Mouse (Mus musculus): ENCODE data around the gene Erc2. TPM values are rescaled to one million over a fixed set of nuclear protein-coding genes. Genes with fewer than 3 reads are reported as not detected.

Gene Erc2
- polyA plus RNA-seq, 1 experiment: 0.90 TPM

DNA sequence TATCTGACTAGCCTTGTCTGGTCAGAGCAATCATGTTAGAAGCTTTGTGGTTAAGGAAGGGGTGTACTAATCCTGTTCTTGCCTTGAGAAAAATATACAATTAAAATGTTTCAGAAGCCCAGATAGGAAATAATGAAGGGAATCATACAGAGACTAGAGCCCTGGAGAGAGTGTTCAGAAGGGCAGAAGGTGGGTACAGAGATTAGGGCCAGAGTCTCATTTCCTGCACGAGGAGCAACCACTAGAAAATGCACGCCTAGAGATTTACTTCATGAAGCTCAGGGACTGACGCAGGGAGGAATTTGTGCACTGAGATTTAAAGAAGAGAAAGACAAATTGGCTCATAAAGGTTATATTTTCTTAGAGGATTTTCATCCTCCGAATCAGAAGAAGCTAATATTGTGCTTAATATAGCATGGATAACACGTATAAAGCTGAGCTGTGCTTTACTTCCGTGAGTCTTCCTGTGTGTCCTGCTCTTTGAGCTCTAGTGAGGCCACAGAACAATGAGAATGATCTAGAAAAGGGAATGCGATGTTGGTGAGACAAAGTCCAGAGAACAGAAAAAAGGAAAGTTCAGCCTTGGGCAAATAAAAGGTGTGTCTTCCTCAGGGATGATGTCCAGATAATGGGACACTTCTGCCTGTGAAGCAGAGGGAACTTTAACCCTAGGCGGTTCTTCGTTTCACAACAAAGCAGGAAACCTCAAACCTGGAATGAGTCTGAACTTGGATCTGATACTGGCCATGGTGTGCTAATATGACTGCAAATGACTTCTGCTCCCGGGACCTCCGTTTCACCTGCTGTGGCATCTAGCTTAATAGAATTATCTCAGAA, 45.0 kb downstream of the Erc2 start:
- H3ac ChIP-seq (ENCODE audit: control insufficient read depth, insufficient read length, low read depth): no peak overlapping the region
- H3K27me3 ChIP-seq (ENCODE audit: control insufficient read depth, insufficient read depth, insufficient read length): no peaks in the 10 kb centered on the region
- no peak for TF ChIP-seq USF1 (IDR thresholded peaks at IDR 0.05; ENCODE audit: low read depth)
- TF ChIP-seq MYOD1 (IDR thresholded peaks at IDR 0.05; ENCODE audit: control insufficient read depth, insufficient read length, low read depth): no peak
- TF ChIP-seq FOSL1 (IDR thresholded peaks at IDR 0.05; ENCODE audit: insufficient read depth, low read length, poor library complexity, severe bottlenecking): no peak
- no peak for TF ChIP-seq CTCF (IDR thresholded peaks at IDR 0.05; ENCODE audit: control insufficient read depth, insufficient read depth, insufficient read length)
- no peak for TF ChIP-seq MAX (IDR thresholded peaks at IDR 0.05)
- TF ChIP-seq CEBPB (IDR thresholded peaks at IDR 0.05; ENCODE audit: low read depth): no peak
- TF ChIP-seq MYOG (IDR thresholded peaks at IDR 0.05; ENCODE audit: control insufficient read depth, extremely low read depth, insufficient read length): no peak
- no peak overlapping the region for H3K4me3 ChIP-seq (ENCODE audit: insufficient read depth, poor library complexity, severe bottlenecking)
- H3K79me2 ChIP-seq (ENCODE audit: control insufficient read depth, insufficient read depth): no peaks in the 10 kb centered on the region
- H3K36me3 ChIP-seq (ENCODE audit: control insufficient read depth, insufficient read depth): no peaks in the 10 kb centered on the region
- no peaks in the 10 kb centered on the region for H3K79me3 ChIP-seq (ENCODE audit: low read depth)

- no peak overlapping the region for H3ac ChIP-seq (ENCODE audit: control insufficient read depth, insufficient read length, low read depth)
- H3K36me3 ChIP-seq (ENCODE audit: control insufficient read depth, insufficient read depth): no peaks in the 10 kb centered on the region
- no peaks in the 10 kb centered on the region for H3K27me3 ChIP-seq (ENCODE audit: control insufficient read depth, insufficient read depth, insufficient read length)
- H3K79me3 ChIP-seq (ENCODE audit: low read depth): no peaks in the 10 kb centered on the region
- TF ChIP-seq CEBPB (IDR thresholded peaks at IDR 0.05; ENCODE audit: low read depth) (no peak), MAX (IDR thresholded peaks at IDR 0.05) (no peak), MYOG (IDR thresholded peaks at IDR 0.05; ENCODE audit: control insufficient read depth, extremely low read depth, insufficient read length) (no peak), FOSL1 (IDR thresholded peaks at IDR 0.05; ENCODE audit: insufficient read depth, low read length, poor library complexity, severe bottlenecking) (no peak)
- H3K79me2 ChIP-seq (ENCODE audit: control insufficient read depth, insufficient read depth): no peaks in the 10 kb centered on the region
- no peak overlapping the region for H3K4me3 ChIP-seq (ENCODE audit: insufficient read depth, poor library complexity, severe bottlenecking)
Measured at GRCm38 (mm10) chr14:27668151-27668550, 45.9 kb downstream of the Erc2 start.

DNA sequence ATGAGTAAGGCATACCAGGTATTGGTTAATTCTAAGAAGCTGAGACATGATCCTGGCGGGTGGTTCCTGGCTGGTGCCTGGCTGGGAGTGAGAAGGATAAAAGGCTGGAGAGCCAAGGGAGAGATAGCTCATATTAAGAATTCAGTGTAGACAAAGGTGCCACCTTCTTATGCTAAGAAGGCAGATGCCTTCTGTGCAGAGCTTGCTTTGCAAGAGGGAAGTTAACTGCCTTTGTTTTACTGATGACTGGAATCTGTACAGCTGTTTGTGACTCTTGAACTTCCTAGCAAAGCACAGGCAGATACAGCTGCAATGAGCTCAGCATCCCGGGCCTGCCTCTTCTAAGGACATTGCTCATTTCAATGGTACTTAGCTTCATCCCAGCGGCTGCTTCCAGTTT, 47.7 kb downstream of the Erc2 start:
- Histone ChIP-seq H3K79me2 (ENCODE audit: control insufficient read depth, insufficient read depth) (no peaks in the 10 kb centered on the region), H3K27me3 (ENCODE audit: control insufficient read depth, insufficient read depth, insufficient read length) (no peaks in the 10 kb centered on the region), H3ac (ENCODE audit: control insufficient read depth, insufficient read length, low read depth) (no peak overlapping the region), H3K79me3 (ENCODE audit: low read depth) (no peaks in the 10 kb centered on the region), H3K36me3 (ENCODE audit: control insufficient read depth, insufficient read depth) (no peaks in the 10 kb centered on the region), H3K4me3 (ENCODE audit: insufficient read depth, poor library complexity, severe bottlenecking) (no peak overlapping the region)
- TF ChIP-seq CTCF (IDR thresholded peaks at IDR 0.05; ENCODE audit: control insufficient read depth, insufficient read depth, insufficient read length) (no peak), FOSL1 (IDR thresholded peaks at IDR 0.05; ENCODE audit: insufficient read depth, low read length, poor library complexity, severe bottlenecking) (no peak), MYOG (IDR thresholded peaks at IDR 0.05; ENCODE audit: control insufficient read depth, extremely low read depth, insufficient read length) (no peak), MYOD1 (IDR thresholded peaks at IDR 0.05; ENCODE audit: control insufficient read depth, insufficient read length, low read depth) (no peak), CEBPB (IDR thresholded peaks at IDR 0.05; ENCODE audit: low read depth) (no peak), MAX (IDR thresholded peaks at IDR 0.05) (no peak), USF1 (IDR thresholded peaks at IDR 0.05; ENCODE audit: low read depth) (no peak)

GRCm38 (mm10) chr14:27672761-27673160, 50.5 kb downstream of the Erc2 start:
- TF ChIP-seq MYOG (IDR thresholded peaks at IDR 0.05; ENCODE audit: control insufficient read depth, extremely low read depth, insufficient read length) (no peak), CTCF (IDR thresholded peaks at IDR 0.05; ENCODE audit: control insufficient read depth, insufficient read depth, insufficient read length) (no peak), MAX (IDR thresholded peaks at IDR 0.05) (no peak), FOSL1 (IDR thresholded peaks at IDR 0.05; ENCODE audit: insufficient read depth, low read length, poor library complexity, severe bottlenecking) (no peak), CEBPB (IDR thresholded peaks at IDR 0.05; ENCODE audit: low read depth) (no peak), MYOD1 (IDR thresholded peaks at IDR 0.05; ENCODE audit: control insufficient read depth, insufficient read length, low read depth) (no peak), USF1 (IDR thresholded peaks at IDR 0.05; ENCODE audit: low read depth) (no peak)
- no peaks in the 10 kb centered on the region for H3K79me3 ChIP-seq (ENCODE audit: low read depth)
- no peaks in the 10 kb centered on the region for H3K27me3 ChIP-seq (ENCODE audit: control insufficient read depth, insufficient read depth, insufficient read length)
- H3K79me2 ChIP-seq (ENCODE audit: control insufficient read depth, insufficient read depth): no peaks in the 10 kb centered on the region
- H3K36me3 ChIP-seq (ENCODE audit: control insufficient read depth, insufficient read depth): no peaks in the 10 kb centered on the region
- H3K4me3 ChIP-seq (ENCODE audit: insufficient read depth, poor library complexity, severe bottlenecking): no peak overlapping the region
- no peak overlapping the region for H3ac ChIP-seq (ENCODE audit: control insufficient read depth, insufficient read length, low read depth)

- no peak overlapping the region for H3ac ChIP-seq (ENCODE audit: control insufficient read depth, insufficient read length, low read depth)
- H3K27me3 ChIP-seq (ENCODE audit: control insufficient read depth, insufficient read depth, insufficient read length): no peaks in the 10 kb centered on the region
- H3K4me3 ChIP-seq (ENCODE audit: insufficient read depth, poor library complexity, severe bottlenecking): no peak overlapping the region
- H3K79me2 ChIP-seq (ENCODE audit: control insufficient read depth, insufficient read depth): no peaks in the 10 kb centered on the region
- H3K36me3 ChIP-seq (ENCODE audit: control insufficient read depth, insufficient read depth): no peaks in the 10 kb centered on the region
- no peaks in the 10 kb centered on the region for H3K79me3 ChIP-seq (ENCODE audit: low read depth)
- TF ChIP-seq MYOG (IDR thresholded peaks at IDR 0.05; ENCODE audit: control insufficient read depth, extremely low read depth, insufficient read length): no peak
- no peak for TF ChIP-seq CTCF (IDR thresholded peaks at IDR 0.05; ENCODE audit: control insufficient read depth, insufficient read depth, insufficient read length)
- no peak for TF ChIP-seq FOSL1 (IDR thresholded peaks at IDR 0.05; ENCODE audit: insufficient read depth, low read length, poor library complexity, severe bottlenecking)
- no peak for TF ChIP-seq USF1 (IDR thresholded peaks at IDR 0.05; ENCODE audit: low read depth)
- no peak for TF ChIP-seq MAX (IDR thresholded peaks at IDR 0.05)
- no peak for TF ChIP-seq CEBPB (IDR thresholded peaks at IDR 0.05; ENCODE audit: low read depth)
- no peak for TF ChIP-seq MYOD1 (IDR thresholded peaks at IDR 0.05; ENCODE audit: control insufficient read depth, insufficient read length, low read depth)
Measured at GRCm38 (mm10) chr14:27674096-27674495, 51.9 kb downstream of the Erc2 start.
